Mouse (Mus musculus) lung, postnatal 14 days (tissue): ENCODE data around the gene Ruvbl1.

Experiments
- DNase-seq: peaks from one replicate; pipeline ENCODE4 v3.0.0; 2021

Gene Ruvbl1

GRCm38 (mm10) chr6:88465181-88465920 lies at the start of gene Ruvbl1:
Gene Ruvbl1 (plus strand): TSS chr6:88465409.
- DNase-seq = peak; percentile 90

GRCm38 (mm10) chr6:88416130-88416758 lies 49.0 kb upstream of the Ruvbl1 start:
- no peak for DNase-seq

GRCm38 (mm10) chr6:88431202-88431601 lies 34.0 kb upstream of the Ruvbl1 start:
- peak; percentile 63 for DNase-seq

GRCm38 (mm10) chr6:88435609-88436008 lies 29.6 kb upstream of the Ruvbl1 start:
- no peak for DNase-seq

GRCm38 (mm10) chr6:88439056-88439455 lies 26.2 kb upstream of the Ruvbl1 start:
- no peak for DNase-seq

- no peak for DNase-seq
Measured at GRCm38 (mm10) chr6:88442551-88442950, 22.7 kb upstream of the Ruvbl1 start.

GRCm38 (mm10) chr6:88443446-88443845 lies 21.8 kb upstream of the Ruvbl1 start:
- no peak for DNase-seq

- DNase-seq = no peak
Measured at GRCm38 (mm10) chr6:88444076-88444750, 21.0 kb upstream of the Ruvbl1 start.

- DNase-seq = no peak
Measured at GRCm38 (mm10) chr6:88445661-88446060, 19.5 kb upstream of the Ruvbl1 start.

- DNase-seq = peak; percentile 83
Measured at GRCm38 (mm10) chr6:88446063-88447002, 18.9 kb upstream of the Ruvbl1 start, which contains the start of gene Eefsec. Gene Eefsec (minus strand): TSS chr6:88446539.

- DNase-seq = no peak
Measured at GRCm38 (mm10) chr6:88447454-88447853, 17.8 kb upstream of the Ruvbl1 start.

GRCm38 (mm10) chr6:88454545-88454944 lies 10.7 kb upstream of the Ruvbl1 start:
- no peak for DNase-seq

GRCm38 (mm10) chr6:88469878-88470277 lies 4.7 kb downstream of the Ruvbl1 start:
- DNase-seq = no peak

- DNase-seq = no peak
Measured at GRCm38 (mm10) chr6:88480421-88480820, 15.2 kb downstream of the Ruvbl1 start.

- DNase-seq = peak; percentile 57
Measured at GRCm38 (mm10) chr6:88483111-88483510, 17.9 kb downstream of the Ruvbl1 start.

GRCm38 (mm10) chr6:88483913-88484312 lies 18.7 kb downstream of the Ruvbl1 start:
- DNase-seq = peak; percentile 23

GRCm38 (mm10) chr6:88485378-88485777 lies 20.2 kb downstream of the Ruvbl1 start:
- peak; percentile 54 for DNase-seq

GRCm38 (mm10) chr6:88486893-88487292 lies 21.7 kb downstream of the Ruvbl1 start:
- DNase-seq = peak; percentile 76

GRCm38 (mm10) chr6:88489026-88489425 lies 23.8 kb downstream of the Ruvbl1 start:
- DNase-seq = no peak

GRCm38 (mm10) chr6:88489834-88490233 lies 24.6 kb downstream of the Ruvbl1 start:
- DNase-seq = no peak

GRCm38 (mm10) chr6:88490629-88491354 lies 25.6 kb downstream of the Ruvbl1 start:
- DNase-seq = no peak

- no peak for DNase-seq
Measured at GRCm38 (mm10) chr6:88493712-88494111, 28.5 kb downstream of the Ruvbl1 start.
